In the genomic region with DNA sequence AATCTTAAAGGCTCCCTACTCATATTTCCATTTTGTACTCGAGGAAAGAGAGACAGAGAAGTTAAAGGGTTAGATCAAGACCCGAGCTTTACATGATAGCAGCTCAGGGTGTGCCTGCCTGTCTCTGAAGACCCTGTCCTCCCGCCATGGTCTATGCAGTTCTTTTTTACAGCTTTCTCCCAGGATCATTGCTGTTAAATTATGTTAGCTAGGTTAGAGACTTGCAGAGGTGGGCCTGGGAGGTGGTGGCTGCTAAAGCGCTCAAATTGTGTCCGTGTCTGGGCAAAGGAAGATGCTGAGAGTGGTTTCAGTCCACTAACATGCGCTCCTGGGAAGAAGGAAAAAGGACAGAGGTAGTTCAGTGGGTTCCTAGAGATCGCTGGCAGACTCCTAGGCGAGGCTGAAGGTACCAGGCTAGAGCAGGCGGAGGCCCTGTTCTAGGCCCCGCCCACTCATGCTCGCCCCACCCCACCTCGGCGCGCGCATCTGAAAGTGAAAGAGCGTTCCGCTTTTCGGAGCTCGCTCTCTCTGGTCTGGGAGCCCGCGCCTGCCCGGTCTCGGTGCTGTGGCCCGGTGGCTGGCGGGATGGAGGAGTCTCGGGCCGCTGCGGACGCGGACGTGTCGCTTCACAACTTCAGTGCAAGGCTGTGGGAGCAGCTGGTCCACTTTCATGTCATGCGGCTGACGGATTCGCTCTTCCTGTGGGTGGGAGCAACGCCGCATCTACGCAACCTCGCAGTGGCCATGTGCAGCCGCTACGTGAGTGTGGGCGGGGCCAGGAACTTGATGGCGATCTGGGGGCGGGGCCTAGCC, we compare ENCODE assay signal across 8 mouse cellular contexts. TPM values are rescaled to one million over a fixed set of nuclear protein-coding genes. Genes with fewer than 3 reads are reported as not detected.
DNase-seq lines count a peak whose midpoint lies in the region; ATAC-seq lines count a peak whose summit lies in the region.

A gene (plus strand): TSS at position 474 of the 813 bp plus-strand sequence.

- H3K36me3 ChIP-seq in embryonic facial prominence, embryonic 12.5 days: peaks cover 7% of the 10 kb centered on the region
- peaks cover 17% of the 10 kb centered on the region for H3K36me3 ChIP-seq in limb, embryonic 10.5 days
- H3K36me3 ChIP-seq in midbrain, embryonic 12.5 days: peaks cover 11% of the 10 kb centered on the region

- H3K4me2 ChIP-seq in embryonic facial prominence, embryonic 12.5 days (replicated peaks): peak within 1 kb of the TSS; percentile 62
- H3K4me2 ChIP-seq in midbrain, embryonic 12.5 days (replicated peaks): peak within 1 kb of the TSS; percentile 66

- peak; percentile 92 for DNase-seq in 3134 (ENCODE audit: extremely low read depth, insufficient read length, low spot score)
- peak; percentile 93 for DNase-seq in adrenal gland, postnatal 25 days
- DNase-seq in heart, adult 11 months: peak; percentile 99
- DNase-seq in kidney, adult 18-20 months: peak; percentile 97
- peak; percentile 95 for DNase-seq in limb, embryonic 10.5 days (ENCODE audit: low spot score)
- DNase-seq in skeletal muscle tissue, adult 2 months (ENCODE audit: low read depth, low spot score): peak; percentile 83

- 3% methylated on average over 44 of the region's 44 CpGs for WGBS in embryonic facial prominence, embryonic 12.5 days
- WGBS in limb, embryonic 10.5 days: 3% methylated on average over 44 of the region's 44 CpGs
- WGBS in midbrain, embryonic 12.5 days: 4% methylated on average over 44 of the region's 44 CpGs

- no peaks in the 10 kb centered on the region for H3K9me3 ChIP-seq in embryonic facial prominence, embryonic 12.5 days
- no peaks in the 10 kb centered on the region for H3K9me3 ChIP-seq in limb, embryonic 10.5 days (replicated peaks)
- 0 out of 2 replicates have a peak, but pooled peaks cover 2% of the 10 kb centered on the region for H3K9me3 ChIP-seq in midbrain, embryonic 12.5 days

- peak within 1 kb of the TSS; percentile 75 for H3K4me3 ChIP-seq in embryonic facial prominence, embryonic 12.5 days
- peak within 1 kb of the TSS; percentile 79 for H3K4me3 ChIP-seq in limb, embryonic 10.5 days
- peak within 1 kb of the TSS; percentile 65 for H3K4me3 ChIP-seq in midbrain, embryonic 12.5 days

- H3K4me1 ChIP-seq in embryonic facial prominence, embryonic 12.5 days: peaks cover 12% of the 10 kb centered on the region
- peaks cover 15% of the 10 kb centered on the region for H3K4me1 ChIP-seq in limb, embryonic 10.5 days
- peaks cover 11% of the 10 kb centered on the region for H3K4me1 ChIP-seq in midbrain, embryonic 12.5 days

- ATAC-seq in embryonic facial prominence, embryonic 12.5 days (ENCODE audit: insufficient number of reproducible peaks, insufficient read depth, low FRiP score, low TSS enrichment): peak; percentile 90
- ATAC-seq in midbrain, embryonic 12.5 days (ENCODE audit: low FRiP score, low read depth): peak; percentile 96

- peak within 1 kb of the TSS; percentile 92 for H3K27ac ChIP-seq in embryonic facial prominence, embryonic 12.5 days
- peak within 1 kb of the TSS; percentile 92 for H3K27ac ChIP-seq in limb, embryonic 10.5 days
- peak within 1 kb of the TSS; percentile 82 for H3K27ac ChIP-seq in midbrain, embryonic 12.5 days (replicated peaks)

- H3K27me3 ChIP-seq in embryonic facial prominence, embryonic 12.5 days: no peaks in the 10 kb centered on the region
- H3K27me3 ChIP-seq in limb, embryonic 10.5 days (ENCODE audit: low read depth, poor library complexity, severe bottlenecking): no peaks in the 10 kb centered on the region
- H3K27me3 ChIP-seq in midbrain, embryonic 12.5 days: no peaks in the 10 kb centered on the region

- peak within 1 kb of the TSS; percentile 68 for H3K9ac ChIP-seq in embryonic facial prominence, embryonic 12.5 days
- H3K9ac ChIP-seq in midbrain, embryonic 12.5 days (replicated peaks): peak within 1 kb of the TSS; percentile 63

RNA-seq across cellular contexts. Expression of the gene that starts here (rescaled TPM):
- 29.7 and 29.9 TPM in 2 replicates for total RNA-seq in adrenal gland, postnatal 25 days (2021)
- 111 TPM in 2 replicates for polyA plus RNA-seq in embryonic facial prominence, embryonic 12.5 days (2016; fragmentation: Nextera tagmentation; extraction: Ambion mirVana)
- 80.5 and 83.3 TPM in 2 replicates for polyA plus RNA-seq in limb, embryonic 10.5 days (2016; fragmentation: Nextera tagmentation; extraction: Ambion mirVana)
- 109 and 118 TPM in 2 replicates for polyA plus RNA-seq in midbrain, embryonic 12.5 days (2016; fragmentation: Nextera tagmentation; extraction: Ambion mirVana)

Comparison
In these comparisons a context has a peak if more than half of its experiments do, and no peak if none do; other contexts are left out.
1. Peak in every context shown above with its lines: DNase-seq, ATAC-seq, H3K4me3 ChIP-seq and H3K27ac ChIP-seq.